Mouse (Mus musculus) bone marrow macrophage, adult 2 months (primary cell): ENCODE results near the gene Cpped1. TPM values are rescaled to one million over a fixed set of nuclear protein-coding genes. Genes with fewer than 3 reads are reported as not detected.

ENCODE experiments used
- H3K27ac ChIP-seq: 2 replicates; pipeline ENCODE4 v1.5.1; 2012; ENCODE audit warnings: low read depth, low read length; ENCODE audit not compliant: insufficient read depth
- H3K4me1 ChIP-seq: 2 replicates; pipeline ENCODE4 v1.6.1; 2012; ENCODE audit warnings: low read length; ENCODE audit not compliant: control insufficient read depth, insufficient read depth
- H3K4me3 ChIP-seq: 2 replicates; pipeline ENCODE4 v1.5.1; 2012; ENCODE audit warnings: mild to moderate bottlenecking, low read length, moderate library complexity; ENCODE audit not compliant: insufficient read depth
- CTCF ChIP-seq: IDR thresholded peaks from 2 replicates; pipeline ENCODE4 v1.5.1; 2012; ENCODE audit warnings: low read depth, mild to moderate bottlenecking, low read length, moderate library complexity
- POLR2A ChIP-seq: IDR thresholded peaks from 2 replicates; pipeline ENCODE4 v1.6.1; 2012; ENCODE audit warnings: mild to moderate bottlenecking, low read depth, low read length, borderline replicate concordance
- polyA plus RNA-seq: library from polyadenylated mRNA; stranded (reverse); fragments of >200 nt; gene quantifications from 2 replicates; pipeline ENCODE4 v1.2.4, GENCODE M21; 2012; ENCODE audit not compliant: missing spikeins, insufficient read depth, insufficient read length

Cpped1 gene
- polyA plus RNA-seq, 1 experiment = 20.7 TPM

- Histone ChIP-seq H3K4me1 (no peaks in the 10 kb centered on the region), H3K27ac (no peak overlapping the region), H3K4me3 (no peak overlapping the region)
- TF ChIP-seq CTCF = no peak
- TF ChIP-seq POLR2A = no peak
Measured at GRCm38 (mm10) chr16:11809615-11810014, 99.6 kb downstream of the Cpped1 start.

- TF ChIP-seq POLR2A = no peak
- H3K4me1 ChIP-seq = no peaks in the 10 kb centered on the region
- H3K27ac ChIP-seq = no peak overlapping the region
- H3K4me3 ChIP-seq = no peak overlapping the region
Measured at GRCm38 (mm10) chr16:11801960-11802539, 107.2 kb downstream of the Cpped1 start.

- Histone ChIP-seq H3K4me3 (no peak overlapping the region), H3K27ac (no peak overlapping the region), H3K4me1 (no peaks in the 10 kb centered on the region)
- no peak for TF ChIP-seq POLR2A
- no peak for TF ChIP-seq CTCF
Measured at GRCm38 (mm10) chr16:11795758-11796460, 113.3 kb downstream of the Cpped1 start.

DNA sequence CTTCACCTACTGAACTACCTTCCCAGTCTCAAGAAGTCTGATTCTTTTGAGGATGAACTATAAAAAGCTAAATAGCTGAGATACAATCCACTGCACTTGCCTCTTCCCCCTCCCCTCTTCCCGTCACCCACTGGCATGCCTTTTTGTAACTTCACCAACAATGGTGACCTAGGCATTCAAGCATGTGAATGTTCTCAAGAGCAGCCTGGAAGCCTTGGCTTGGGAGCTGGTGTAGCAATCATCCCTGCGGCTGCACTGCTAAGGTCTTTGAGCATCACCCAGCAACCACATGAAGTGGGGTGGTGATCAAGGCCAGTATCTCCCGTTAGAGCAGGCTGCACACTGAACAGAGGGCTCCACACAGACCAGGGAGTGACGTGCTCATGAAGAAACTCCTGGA, 114.6 kb downstream of the Cpped1 start:
- Histone ChIP-seq H3K4me1 (no peaks in the 10 kb centered on the region), H3K27ac (no peak overlapping the region), H3K4me3 (no peak overlapping the region)
- no peak for TF ChIP-seq POLR2A
- TF ChIP-seq CTCF = no peak

- TF ChIP-seq CTCF (no peak), POLR2A (no peak)
- Histone ChIP-seq H3K4me1 (no peaks in the 10 kb centered on the region), H3K4me3 (no peak overlapping the region), H3K27ac (no peak overlapping the region)
Measured at GRCm38 (mm10) chr16:11793391-11793790, 115.9 kb downstream of the Cpped1 start.

- TF ChIP-seq POLR2A (no peak), CTCF (no peak)
- Histone ChIP-seq H3K4me3 (no peak overlapping the region), H3K27ac (no peak overlapping the region), H3K4me1 (peaks cover 2% of the 10 kb centered on the region)
Measured at GRCm38 (mm10) chr16:11790476-11790875, 118.8 kb downstream of the Cpped1 start.

DNA sequence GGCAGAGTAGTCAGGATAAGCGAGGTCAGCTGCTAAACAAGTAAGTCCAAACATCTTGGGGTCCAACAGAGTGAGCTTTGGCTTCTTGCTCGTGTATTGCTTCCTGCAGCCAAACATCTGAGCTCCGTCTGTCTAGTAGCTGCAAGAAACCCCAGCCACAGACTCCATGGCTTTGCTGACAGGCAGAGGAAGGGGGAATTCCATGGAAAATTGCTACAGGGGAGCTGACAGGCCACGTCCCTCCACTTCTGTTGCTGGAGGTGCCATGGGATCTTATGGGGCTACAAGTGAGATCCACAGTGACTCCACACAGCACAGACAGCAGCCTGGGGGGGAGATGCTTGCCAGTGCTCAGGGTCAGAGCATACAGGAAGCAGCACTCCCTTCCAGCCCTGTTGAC, 123.4 kb downstream of the Cpped1 start:
- Histone ChIP-seq H3K4me1 (peaks cover 7% of the 10 kb centered on the region), H3K27ac (no peak overlapping the region)
- TF ChIP-seq POLR2A (no peak), CTCF (no peak)

GRCm38 (mm10) chr16:11784354-11784753, 124.9 kb downstream of the Cpped1 start:
- Histone ChIP-seq H3K4me1 (peaks cover 7% of the 10 kb centered on the region), H3K27ac (no peak overlapping the region), H3K4me3 (no peak overlapping the region)
- TF ChIP-seq POLR2A (no peak), CTCF (no peak)

More for the DNA sequence above, 123.4 kb downstream of the Cpped1 start:
- H3K4me3 ChIP-seq = no peak overlapping the region

GRCm38 (mm10) chr16:11783337-11783736, 125.9 kb downstream of the Cpped1 start:
- Histone ChIP-seq H3K4me3 (no peak overlapping the region), H3K4me1 (peaks cover 7% of the 10 kb centered on the region)
- TF ChIP-seq CTCF (no peak), POLR2A (no peak)

GRCm38 (mm10) chr16:11782082-11782481, 127.2 kb downstream of the Cpped1 start:
- Histone ChIP-seq H3K4me3 (no peak overlapping the region), H3K27ac (no peak overlapping the region), H3K4me1 (peaks cover 7% of the 10 kb centered on the region)
- TF ChIP-seq POLR2A = no peak
- TF ChIP-seq CTCF = no peak

More at GRCm38 (mm10) chr16:11783337-11783736, 125.9 kb downstream of the Cpped1 start:
- no peak overlapping the region for H3K27ac ChIP-seq
